Mouse (Mus musculus): ENCODE measurements at regions not wholly inside any gene's neighbourhood (a gene's known extent, or its start where the extent isn't known, plus 50 kb on each side); places are given as distances from the start of the nearest gene placed in this dataset.

- Histone ChIP-seq H3K36me3 (replicated peaks) (no peaks in the 10 kb centered on the region), H3K27me3 (ENCODE audit: poor library complexity, severe bottlenecking) (no peaks in the 10 kb centered on the region), H3K4me3 (no peak overlapping the region), H3K27ac (no peak overlapping the region), H3K9me3 (no peaks in the 10 kb centered on the region), H3K4me1 (no peaks in the 10 kb centered on the region)
- no peak for DNase-seq (ENCODE audit: extremely low spot score, low spot score)
Measured at GRCm38 (mm10) chr11:94839133-94839532, 56.6 kb upstream of the Tmem92 start.

- Histone ChIP-seq H3K4me3 (no peak overlapping the region), H3K9me3 (no peaks in the 10 kb centered on the region), H3K27me3 (ENCODE audit: poor library complexity, severe bottlenecking) (no peaks in the 10 kb centered on the region), H3K27ac (no peak overlapping the region), H3K36me3 (replicated peaks) (no peaks in the 10 kb centered on the region), H3K4me1 (no peaks in the 10 kb centered on the region)
- WGBS: 65% methylated on average over 3 of the region's 3 CpGs
- DNase-seq (ENCODE audit: extremely low spot score, low spot score): no peak
Measured at GRCm38 (mm10) chr11:94838140-94838539, 55.6 kb upstream of the Tmem92 start.

- Histone ChIP-seq H3K27ac (no peak overlapping the region), H3K27me3 (ENCODE audit: poor library complexity, severe bottlenecking) (no peaks in the 10 kb centered on the region), H3K36me3 (replicated peaks) (no peaks in the 10 kb centered on the region), H3K4me1 (no peaks in the 10 kb centered on the region), H3K4me3 (no peak overlapping the region), H3K9me3 (no peaks in the 10 kb centered on the region)
- DNase-seq (ENCODE audit: extremely low spot score, low spot score): no peak
Measured at GRCm38 (mm10) chr11:94836347-94836746, 53.8 kb upstream of the Tmem92 start.

GRCm38 (mm10) chr11:94832246-94832985, 49.9 kb upstream of the Tmem92 start:
- no peaks in the 10 kb centered on the region for H3K27me3 ChIP-seq (ENCODE audit: poor library complexity, severe bottlenecking)
- H3K4me1 ChIP-seq: no peaks in the 10 kb centered on the region
- H3K27ac ChIP-seq: no peak overlapping the region
- no peak overlapping the region for H3K4me3 ChIP-seq
- H3K9me3 ChIP-seq: no peaks in the 10 kb centered on the region
- DNase-seq (ENCODE audit: extremely low spot score, low spot score): peak; percentile 67
- 27% methylated on average over 13 of the region's 13 CpGs for WGBS
- no peaks in the 10 kb centered on the region for H3K36me3 ChIP-seq (replicated peaks)
